Mouse (Mus musculus) layer of hippocampus, postnatal 10 days (tissue): ENCODE measurements around the gene Ezh2. TPM values are rescaled to one million over a fixed set of nuclear protein-coding genes. Genes with fewer than 3 reads are reported as not detected.
"Not testable (repeated sequence)": the region's sequence is repeated elsewhere in the genome, so short reads cannot be mapped to it uniquely, and the experiment has no call there.

Source experiments
- DNase-seq, 2 experiments: peaks; one replicate each; pipeline ENCODE4 v3.0.0; 2021; ENCODE audit warnings: low spot score in 2 of 2
- long read RNA-seq: library from polyadenylated mRNA; stranded (forward); transcript quantifications from one replicate; pipeline ENCODE4 v2.0.0, GENCODE M21; 2023
- total RNA-seq, 2 experiments: library from RNA; stranded (reverse); gene quantifications; 2 replicates each; pipeline ENCODE4 v1.2.3; 2021

The Ezh2 gene
- total RNA-seq = 10 to 100 TPM; 33.5 to 35.7 TPM
- long read RNA-seq, partial matches to known transcripts = 0 of 17 reads
- long read RNA-seq, other reads (novel, unspliced or antisense) = 15 of 17 reads

DNA sequence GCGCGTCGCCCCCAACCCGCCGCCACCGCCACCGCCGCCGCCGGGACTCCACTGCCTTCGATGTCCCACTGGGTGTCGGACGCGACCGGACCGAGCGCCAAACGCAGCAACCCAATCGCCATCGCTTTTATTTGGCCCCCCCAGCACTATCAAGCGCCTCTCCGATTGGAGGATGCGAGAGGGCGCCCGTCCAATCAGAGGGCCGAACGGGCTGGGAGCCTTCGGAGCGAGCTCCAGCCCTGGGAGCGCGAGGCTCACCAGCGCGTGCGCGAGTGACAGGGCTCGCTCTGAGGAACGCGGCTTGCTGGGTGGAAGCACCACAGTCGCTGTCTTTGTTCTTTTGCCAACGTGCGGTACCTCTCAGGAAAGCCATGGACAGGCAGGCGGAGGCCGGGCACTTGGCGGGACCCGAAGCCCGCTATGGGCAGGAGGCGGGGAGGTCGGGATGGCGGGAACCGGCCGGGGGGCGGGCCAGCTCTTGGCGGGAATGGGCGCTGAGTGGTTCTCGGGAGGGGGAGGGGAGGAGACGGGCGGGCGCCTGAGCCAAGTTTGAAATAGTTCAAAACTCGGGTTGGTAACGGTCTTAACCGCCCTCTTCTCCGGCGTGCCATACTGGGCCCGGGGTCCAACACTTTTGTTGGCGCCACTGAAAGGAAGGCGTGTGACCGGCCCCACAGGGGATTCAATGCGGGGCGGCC, at the start of gene Ezh2:
Gene Ezh2 (minus strand): TSS at position 416 of the 698 bp plus-strand sequence.
- DNase-seq = peak; percentile 98 to 99

DNA sequence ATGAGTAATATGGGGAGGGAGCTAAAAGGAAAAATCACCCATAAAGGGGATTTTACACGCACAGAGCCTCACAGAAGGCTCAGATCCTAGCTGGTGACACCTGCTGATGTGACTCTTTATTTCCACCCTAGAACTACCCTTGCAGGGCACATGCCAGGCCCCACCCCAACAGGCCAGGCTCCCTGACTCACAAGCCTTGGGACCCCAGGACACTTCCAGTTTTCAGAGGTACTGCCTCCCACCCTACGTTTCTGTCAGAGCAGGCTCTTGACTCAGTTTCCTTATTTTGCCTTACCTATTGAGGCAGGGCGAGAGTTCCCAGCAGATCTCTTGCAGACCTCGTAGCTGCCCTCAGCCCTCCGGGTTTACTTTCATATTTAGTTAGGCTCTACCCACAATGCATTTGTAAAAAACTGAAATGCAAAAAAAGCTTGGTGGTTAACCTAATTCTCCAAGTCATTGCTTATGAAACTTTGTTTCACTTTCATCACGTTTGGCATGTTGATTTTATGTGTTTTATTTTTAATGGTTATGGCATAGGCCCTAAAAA, 41.5 kb upstream of the Ezh2 start:
- DNase-seq = no peak

DNA sequence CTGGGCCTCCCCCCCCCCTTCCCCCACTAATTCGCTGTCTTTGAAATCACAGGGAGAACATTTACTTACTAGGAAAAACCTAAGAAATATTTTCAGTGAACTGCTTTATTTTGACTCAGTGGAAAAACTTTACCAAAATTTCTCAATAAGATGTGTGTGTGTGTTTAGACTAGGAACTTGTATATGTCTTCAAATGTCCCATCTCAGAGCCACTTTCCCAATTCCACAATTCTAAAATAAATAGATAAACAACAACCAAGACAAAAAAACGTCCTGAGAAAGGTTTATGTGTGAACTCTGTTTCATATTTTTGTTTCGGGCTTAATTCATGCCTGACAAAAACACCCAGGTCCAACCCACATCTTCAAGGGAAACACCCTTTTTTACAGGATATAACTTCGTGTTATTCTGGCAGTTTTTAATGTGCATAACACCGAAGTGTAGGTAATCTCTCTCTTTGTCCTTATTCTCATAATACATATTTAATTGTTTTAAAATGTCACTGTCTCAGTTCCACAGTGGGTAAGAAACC, 40.9 kb upstream of the Ezh2 start:
- no peak for DNase-seq

DNA sequence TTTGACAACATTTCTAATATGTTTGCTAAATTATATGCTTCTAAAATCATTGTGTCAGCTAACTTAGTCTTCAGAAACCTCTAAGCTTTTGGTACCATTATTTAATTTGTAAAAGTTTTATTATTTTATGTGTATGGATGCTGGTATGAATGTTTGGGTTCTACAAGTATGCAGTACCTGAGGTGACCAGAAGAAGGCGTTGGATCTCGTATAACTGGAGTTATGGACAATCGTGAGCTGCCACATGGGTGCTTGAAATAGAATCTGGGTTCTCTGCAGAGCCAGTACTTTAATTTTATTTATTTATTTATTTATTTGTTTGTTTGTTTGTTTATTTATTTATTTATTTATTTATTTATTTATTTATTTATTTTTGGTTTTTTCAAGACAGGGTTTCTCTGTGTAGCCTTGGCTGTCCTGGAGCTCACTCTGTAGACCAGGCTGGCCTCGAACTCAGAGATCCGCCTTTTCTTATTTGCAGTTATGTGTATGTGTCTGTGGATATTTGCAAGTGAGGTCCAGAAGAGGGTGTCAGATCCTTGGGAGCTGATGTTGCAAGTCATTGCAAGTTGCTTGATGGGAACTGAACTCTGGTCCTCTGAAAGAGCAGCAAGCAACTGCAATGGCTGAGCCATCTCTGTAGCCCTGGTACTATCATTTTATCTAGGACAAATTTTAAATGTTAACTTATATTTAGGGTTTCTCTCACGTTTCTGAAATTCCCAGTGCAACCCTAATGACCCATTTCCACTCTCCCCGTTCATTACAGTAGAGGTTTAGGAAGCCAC, 40.3 kb upstream of the Ezh2 start:
- DNase-seq = no peak

DNA sequence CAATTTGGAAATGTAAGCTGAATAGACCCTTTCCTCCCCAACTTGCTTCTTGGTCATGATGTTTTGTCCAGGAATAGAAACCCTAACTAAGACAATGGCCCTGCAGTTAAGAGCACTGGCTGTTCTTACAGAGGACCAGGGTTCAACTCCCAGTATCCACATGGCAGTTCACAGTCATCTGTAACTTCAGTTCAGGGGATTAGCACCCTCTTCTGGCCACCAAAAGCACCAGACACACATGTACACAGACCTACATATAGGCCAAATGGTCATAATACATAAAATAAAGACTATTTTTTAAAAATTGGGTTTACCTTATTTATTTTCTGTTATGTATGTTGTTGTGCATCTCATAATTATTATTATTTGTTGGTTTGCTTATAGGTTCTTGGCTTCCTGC, 38.3 kb upstream of the Ezh2 start:
- DNase-seq = no peak

DNA sequence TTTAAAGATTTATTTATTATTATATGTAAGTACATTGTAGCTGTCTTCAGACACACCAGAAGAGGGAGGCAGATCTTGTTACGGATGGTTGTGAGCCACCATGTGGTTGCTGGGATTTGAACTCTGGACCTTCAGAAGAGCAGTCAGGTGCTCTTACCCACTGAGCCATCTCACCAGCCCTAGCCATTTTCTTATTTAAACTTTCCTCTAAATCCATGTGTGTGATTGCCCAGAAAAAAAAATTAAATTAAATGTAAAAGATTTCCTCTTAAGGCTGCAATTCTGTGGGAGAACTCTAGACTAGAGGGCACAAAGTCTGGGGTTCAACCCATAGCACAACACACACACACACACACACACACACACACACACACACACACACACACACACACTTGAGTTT, 34.9 kb upstream of the Ezh2 start:
- DNase-seq = not testable (repeated sequence)

DNA sequence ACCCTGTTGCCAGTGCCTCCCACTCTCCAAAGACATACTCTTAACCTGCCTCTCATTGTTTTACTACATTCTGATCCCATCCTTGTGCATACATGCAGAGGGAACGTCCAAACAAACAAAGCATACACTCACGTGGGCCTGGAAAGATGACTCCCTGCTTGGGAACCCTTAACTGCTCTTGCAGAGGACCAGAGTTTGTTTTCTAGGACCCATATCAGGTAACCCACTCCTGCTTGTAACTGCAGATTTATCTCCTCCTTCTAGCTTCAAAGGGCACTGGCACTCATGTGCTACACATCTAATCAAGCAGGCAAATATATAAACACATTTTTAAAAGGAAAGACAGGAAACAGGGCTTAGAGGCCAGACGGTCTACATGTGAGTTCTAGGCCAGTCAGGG, 32.8 kb upstream of the Ezh2 start:
- no peak for DNase-seq

DNA sequence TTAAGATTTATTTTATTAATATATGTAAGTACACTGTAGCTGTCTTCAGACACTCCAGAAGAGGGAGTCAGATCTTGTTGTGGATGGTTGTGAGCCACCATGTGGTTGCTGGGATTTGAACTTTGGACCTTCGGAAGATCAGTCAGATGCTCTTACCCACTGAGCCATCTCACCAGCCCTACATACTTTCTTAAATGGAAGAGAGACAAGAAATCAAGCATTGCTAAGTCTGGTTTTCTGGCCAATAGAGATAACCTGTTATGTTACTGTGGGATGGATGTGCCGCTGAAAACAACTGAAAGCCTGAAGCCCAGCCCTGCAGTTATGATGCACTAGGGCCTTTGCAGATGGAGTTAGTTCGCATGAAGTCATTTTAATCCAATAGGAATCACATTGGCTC, 31.8 kb upstream of the Ezh2 start:
- DNase-seq = not testable (repeated sequence)

DNA sequence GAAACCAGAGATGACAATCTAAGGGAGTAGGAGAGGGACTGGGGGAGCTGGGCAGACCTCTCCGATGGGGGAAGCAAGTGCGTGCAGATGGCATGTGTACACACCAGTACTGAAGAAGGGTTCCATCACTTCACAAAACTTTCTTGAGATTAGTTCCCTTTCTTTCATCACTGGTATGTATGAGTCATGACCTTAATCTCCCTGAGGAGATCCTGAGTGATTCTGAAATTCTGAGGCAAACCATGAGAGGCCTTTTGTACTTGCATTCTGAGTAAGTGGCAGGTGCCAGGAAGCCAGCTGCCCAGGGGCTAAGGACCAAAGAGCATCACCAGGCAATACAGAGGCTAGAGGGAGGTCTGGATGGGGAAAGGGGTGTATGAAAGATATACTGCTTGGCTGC, 25.9 kb upstream of the Ezh2 start:
- DNase-seq = no peak

DNA sequence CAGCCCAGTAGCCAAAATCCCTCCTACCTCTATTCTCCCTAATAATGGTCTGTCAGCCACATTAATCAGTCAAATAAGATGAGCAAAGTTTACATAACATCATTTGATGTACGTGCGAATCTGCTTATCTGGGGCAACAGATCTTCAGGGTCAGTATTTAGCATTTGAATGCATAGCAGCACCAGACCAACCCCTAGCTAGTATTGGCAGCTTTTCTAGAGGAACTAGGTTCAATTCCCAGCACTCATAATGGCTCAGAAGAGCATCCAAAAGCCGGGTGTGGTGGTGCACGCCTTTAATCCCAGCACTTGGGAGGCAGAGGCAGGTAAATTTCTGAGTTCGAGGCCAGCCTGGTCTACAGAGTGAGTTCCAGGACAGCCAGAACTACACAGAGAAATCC, 13.2 kb upstream of the Ezh2 start:
- not testable (repeated sequence) for DNase-seq

DNA sequence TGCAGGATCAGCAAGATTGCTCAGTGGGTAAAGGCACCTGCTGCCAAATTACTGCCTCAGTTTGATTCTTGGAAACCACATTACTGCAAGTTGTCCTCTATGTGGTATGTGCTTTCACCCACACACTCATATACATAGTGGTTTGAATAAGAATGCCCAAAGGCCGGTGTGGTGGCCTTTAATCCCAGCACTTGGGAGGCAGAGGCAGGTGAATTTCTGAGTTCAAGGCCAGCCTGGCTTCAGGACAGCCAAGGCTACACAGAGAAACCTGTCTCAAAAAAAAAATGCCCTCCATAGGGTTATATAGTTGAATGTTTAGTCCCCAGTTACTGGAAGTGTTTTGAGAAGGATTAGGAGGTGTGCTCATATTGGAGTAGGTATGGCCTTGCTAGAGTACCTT, 6.8 kb upstream of the Ezh2 start:
- no peak for DNase-seq

DNA sequence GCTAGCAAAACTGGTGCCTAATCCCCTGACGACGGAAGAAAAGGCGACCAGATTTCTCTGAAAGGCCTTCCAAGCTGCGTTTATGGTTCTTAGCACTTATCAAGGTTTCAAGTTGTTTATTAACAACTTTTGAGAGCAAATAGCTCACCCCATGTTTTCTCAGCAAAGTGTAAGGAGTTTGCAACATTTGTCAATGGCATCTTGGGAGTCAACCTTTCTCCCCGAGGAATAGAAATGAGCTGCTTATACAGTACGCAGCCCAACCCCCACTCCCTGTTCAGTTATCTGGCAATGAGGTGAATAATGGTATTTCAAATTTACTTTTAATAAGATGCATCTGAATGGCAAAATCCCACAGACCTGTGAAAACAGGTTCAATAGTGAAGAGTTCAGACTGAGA, 555 bp upstream of the Ezh2 start:
- DNase-seq = no peak

DNA sequence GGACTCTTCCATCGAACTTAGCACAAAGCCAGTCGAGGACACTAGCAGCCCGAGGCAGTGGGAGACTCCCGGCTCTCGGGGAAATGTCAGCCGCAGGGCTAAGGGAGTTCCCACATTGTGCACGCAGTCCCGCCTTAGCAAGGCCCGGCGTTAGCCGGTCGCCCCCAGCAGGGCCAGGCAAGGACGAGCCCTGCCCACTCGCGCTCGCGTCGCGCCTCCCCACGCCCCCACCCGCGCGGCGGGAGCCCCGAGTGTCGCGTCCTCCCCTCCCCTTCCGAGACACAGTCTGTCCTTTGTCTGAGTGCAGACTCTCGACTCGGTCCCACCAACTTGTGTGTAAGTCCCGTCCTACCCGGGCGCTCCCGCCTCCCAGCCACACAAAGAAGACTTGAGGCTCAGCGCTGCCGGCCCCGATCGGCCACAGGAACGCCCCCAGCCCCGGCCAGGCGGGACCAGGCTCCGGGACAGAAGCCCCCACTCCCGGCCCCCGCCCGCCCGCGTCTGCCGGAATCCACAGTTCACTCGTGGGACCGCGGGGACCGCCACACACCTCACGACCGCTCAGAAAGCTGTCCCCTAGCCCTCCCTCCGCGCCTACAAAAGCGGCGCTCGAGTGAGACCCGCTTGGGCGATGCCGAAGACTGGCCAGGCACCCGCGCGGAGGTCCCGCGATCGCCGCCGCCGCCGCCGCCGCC, 853 bp downstream of the Ezh2 start:
- DNase-seq = peak; percentile 64 to 73

DNA sequence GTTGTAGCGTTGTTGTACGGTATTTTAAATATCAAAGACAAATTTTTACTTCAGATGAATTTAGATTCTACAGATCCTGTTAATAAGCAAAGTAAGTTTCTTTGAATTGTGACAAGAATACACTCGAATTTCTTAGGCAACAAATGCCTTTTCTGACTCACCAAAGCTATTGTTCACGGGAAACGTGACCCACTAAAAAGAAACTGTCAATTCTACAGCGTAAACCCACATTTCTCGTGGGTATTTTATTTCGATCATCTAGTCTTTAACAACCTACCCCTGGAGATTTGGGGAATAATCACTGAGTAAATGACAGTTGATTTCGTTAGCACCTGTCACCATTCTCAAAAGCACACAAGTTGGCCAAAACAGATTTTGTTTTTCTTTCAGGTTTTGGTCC, 1.6 kb downstream of the Ezh2 start:
- DNase-seq = no peak

DNA sequence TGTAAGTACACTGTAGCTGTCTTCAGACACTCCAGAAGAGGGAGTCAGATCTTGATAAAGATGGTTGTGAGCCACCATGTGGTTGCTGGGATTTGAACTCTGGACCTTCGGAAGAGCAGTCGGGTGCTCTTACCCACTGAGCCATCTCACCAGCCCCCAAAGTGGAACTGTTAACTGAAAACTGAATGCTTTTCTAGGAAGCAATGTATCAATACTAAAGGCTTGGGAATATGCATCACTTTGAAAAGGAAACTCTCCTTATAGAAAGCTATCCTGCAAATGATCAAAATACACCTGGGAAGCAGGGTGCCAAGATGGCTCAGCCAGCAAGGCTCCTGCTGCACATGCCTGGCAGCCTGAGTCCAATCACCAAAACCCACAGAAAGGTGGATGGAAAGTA, 7.8 kb downstream of the Ezh2 start:
- DNase-seq = not testable (repeated sequence)

DNA sequence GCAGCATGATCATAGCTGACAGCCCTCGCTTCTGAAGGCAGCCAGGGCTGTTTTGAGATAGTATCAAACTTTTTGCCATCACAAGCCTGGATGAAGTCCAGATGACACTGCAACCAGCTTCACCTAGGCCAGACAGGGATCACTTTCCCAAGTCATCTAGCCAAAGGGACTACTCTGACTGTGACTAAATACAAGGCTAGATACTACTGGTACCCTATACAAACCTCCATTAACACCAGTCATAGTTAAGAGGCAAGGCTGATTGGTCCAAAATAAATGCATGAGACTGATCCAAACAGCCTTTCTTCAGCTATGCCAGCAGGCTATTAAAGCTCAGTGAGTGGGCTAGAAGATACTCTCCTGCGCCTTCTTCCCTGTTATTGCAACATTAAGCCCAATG, 22.3 kb downstream of the Ezh2 start:
- DNase-seq = no peak

DNA sequence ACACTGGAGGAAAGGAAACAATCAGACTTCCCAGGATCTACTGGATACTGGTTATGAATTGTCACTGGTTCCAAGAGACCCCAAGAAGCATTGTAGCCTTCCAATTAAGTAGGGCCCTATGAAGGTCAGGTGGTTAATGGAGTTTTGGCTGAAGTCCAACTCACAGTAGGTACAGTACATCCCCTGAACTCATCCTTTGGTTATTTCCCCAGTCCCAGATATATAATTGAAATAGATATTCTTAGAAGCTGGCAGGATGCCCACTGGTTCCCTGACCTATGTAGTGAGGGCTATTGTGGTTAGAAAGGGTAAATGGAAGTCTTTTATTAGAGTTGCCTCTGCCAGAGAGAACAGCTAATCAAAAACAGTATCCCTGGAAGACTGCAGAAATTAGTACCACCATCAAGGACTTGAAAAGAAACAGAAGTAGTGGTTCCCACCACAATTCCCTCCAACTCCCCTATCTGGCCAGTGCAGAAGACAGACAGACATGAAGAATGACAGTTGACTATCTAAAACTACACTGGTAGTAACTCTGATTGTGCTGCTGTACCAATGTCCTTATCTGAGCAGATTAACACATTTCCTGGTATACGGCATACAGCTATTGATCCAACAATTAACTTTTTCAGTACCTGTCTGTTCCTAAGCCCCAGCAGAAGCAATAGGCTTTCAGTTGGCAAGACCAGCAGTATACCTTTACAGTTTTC, 29.7 kb downstream of the Ezh2 start:
- DNase-seq = no peak

DNA sequence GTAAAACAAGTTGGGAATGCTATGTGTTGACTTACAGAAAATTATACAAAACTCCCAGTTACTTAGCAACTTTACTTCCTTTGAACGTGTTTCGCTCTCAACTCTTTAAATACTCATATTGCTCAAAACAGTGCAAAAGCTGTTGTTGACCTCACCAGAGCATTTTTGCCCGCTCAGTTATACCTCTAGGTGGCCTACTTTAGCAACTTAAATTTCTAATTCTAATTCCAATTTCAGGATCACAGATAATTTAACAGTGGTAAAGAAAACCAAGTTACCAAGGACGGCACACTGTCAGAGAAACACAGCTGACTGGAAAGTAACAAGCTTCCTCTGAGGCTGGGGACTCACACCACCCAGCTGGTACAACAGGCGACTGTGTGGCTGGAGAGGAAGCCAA, 33.7 kb downstream of the Ezh2 start:
- no peak for DNase-seq

DNA sequence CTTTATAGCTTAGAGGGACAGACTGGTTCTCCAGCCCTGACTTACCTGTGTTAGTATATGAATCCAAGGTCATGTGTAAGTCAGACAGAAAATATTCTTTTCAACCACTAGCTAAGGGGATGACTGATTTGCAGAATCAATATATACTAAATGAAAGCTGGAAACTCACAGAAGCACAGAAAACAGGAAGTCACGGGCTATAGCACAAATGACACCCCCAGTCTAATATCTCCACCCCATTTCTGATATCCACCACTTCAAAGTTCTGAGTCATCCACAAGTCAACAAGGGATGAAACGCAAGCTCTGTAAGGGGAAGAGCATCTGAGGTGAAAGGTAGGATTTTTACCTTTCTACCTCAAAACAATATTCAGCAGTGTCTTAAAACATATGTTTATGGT, 34.3 kb downstream of the Ezh2 start:
- no peak for DNase-seq

DNA sequence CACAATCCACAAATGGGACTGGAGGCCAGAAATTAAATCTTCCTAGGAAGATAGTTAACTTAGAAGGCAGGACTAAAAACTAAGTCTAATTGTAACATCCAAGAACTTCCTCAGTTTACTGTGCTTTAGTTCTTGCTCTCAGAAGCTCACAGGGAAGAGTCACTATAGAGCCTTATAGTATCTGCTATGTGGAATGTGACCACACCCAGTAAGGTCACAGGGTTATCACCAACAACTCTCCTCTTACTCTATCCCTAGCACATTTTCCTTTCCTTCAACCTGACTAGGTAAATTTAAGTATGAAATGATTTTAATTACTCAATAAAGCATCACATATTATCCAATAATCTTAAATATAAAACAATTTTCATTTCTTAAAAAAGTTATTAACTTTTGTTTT, 34.7 kb downstream of the Ezh2 start:
- no peak for DNase-seq

DNA sequence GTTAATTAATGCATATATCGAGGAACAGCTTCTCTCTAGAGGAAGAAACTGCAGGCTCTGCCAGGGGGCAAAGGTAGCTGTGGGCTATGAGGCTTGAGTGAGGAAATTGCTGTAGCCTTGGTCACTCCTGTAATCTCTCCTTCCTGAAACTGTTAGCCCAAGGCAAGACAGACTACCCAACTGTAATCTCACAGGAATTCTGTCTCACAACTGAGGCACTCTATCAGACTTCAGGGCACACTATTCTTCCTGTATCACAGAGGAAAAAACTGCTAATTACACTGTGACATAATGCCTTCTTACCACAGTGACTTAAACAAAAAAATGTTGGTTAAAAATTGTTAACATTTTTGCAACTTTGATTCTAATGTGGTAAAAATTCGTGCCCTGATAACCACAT, 35.9 kb downstream of the Ezh2 start:
- no peak for DNase-seq
